Mouse (Mus musculus) liver, embryonic 14.5 days (tissue): ENCODE data around the gene Cyp2d10.

Source experiments
- CTCF ChIP-seq: IDR thresholded peaks from 2 replicates; pipeline ENCODE4 v1.5.1; 2016; ENCODE audit warnings: antibody characterized with exemption, low read depth, control low read depth
- EP300 ChIP-seq: IDR thresholded peaks from 2 replicates; pipeline ENCODE4 v1.6.1; 2016; ENCODE audit warnings: antibody characterized with exemption, low read depth

DNA sequence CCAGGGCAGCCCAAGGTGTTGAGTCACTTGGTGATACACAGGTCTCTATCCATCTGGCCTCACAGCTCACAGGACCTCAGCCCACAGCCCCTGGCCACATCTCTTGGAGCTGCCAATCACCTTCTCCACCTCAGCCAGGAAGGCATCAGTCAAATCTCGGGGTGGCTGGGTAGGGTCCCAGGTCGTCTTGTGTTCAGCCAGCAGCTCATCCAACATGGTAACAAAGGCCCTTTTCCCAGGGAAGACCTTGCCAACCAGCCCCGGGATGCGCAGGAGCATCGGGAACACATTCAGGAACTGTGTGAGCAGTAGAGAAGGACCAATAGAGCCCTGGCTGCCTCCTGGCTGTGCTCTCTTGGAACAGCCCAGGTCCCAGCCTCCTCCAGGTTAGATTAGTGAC is 34.0 kb downstream of the Cyp2d10 start:
- TF ChIP-seq CTCF = no peak
- no peak for TF ChIP-seq EP300
